Mouse (Mus musculus) testis, adult 2 months (tissue): Measurements from ENCODE around the gene Ccr4.

Experiments
- CTCF ChIP-seq: fragments of 200-500 bp; IDR thresholded peaks from 2 replicates; pipeline ENCODE4 v1.5.1; 2012; ENCODE audit warnings: low read depth, mild to moderate bottlenecking, inconsistent platforms, low read length, moderate library complexity; ENCODE audit not compliant: control insufficient read depth, insufficient read depth, insufficient replicate concordance
- POLR2A ChIP-seq: fragments of 200-500 bp; IDR thresholded peaks from 2 replicates; pipeline ENCODE4 v1.6.1; 2012; ENCODE audit warnings: low read depth, mild to moderate bottlenecking, inconsistent platforms, low read length, moderate library complexity; ENCODE audit not compliant: control insufficient read depth

- TF ChIP-seq CTCF: no peak
- TF ChIP-seq POLR2A: no peak
Measured at GRCm38 (mm10) chr9:114501913-114502312, 2.8 kb downstream of the Ccr4 start.
